Mouse (Mus musculus): ENCODE data around the gene Mmab. TPM values are rescaled to one million over a fixed set of nuclear protein-coding genes. Genes with fewer than 3 reads are reported as not detected.

Gene Mmab
- polyA plus RNA-seq, 1 experiment from 2014 or later = 36.3 TPM

DNA sequence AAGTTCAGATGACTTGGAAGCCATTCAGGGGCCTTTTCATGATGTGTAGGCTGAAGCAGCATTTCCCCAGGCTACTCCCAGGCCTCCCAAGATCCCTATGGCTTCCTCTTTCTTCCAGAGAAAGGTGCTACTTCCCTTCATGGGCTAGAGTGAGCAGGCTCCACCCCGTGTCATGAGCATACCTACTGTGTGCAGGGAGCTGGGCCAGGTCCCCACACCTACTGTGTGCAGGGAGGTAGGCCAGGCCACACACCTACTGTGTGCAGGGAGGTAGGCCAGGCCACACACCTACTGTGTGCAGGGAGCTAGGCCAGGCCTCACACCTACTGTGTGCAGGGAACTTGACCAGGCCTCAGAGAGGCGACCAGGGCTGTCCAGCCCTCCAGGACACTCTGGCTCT lies 20.7 kb upstream of the Mmab start:
- no peaks in the 10 kb centered on the region for H3K9me3 ChIP-seq
- H3K27ac ChIP-seq (replicated peaks) = no peak overlapping the region
- 72% methylated on average over 2 of the region's 2 CpGs for WGBS
- H3K9ac ChIP-seq = no peak overlapping the region
- H3K4me3 ChIP-seq = no peak overlapping the region
- no peak overlapping the region for H3K4me2 ChIP-seq
- no peaks in the 10 kb centered on the region for H3K36me3 ChIP-seq
- H3K4me1 ChIP-seq (replicated peaks) = peaks cover 37% of the 10 kb centered on the region
- H3K27me3 ChIP-seq = no peaks in the 10 kb centered on the region
- ATAC-seq (ENCODE audit: low FRiP score, low read depth) = no peak

DNA sequence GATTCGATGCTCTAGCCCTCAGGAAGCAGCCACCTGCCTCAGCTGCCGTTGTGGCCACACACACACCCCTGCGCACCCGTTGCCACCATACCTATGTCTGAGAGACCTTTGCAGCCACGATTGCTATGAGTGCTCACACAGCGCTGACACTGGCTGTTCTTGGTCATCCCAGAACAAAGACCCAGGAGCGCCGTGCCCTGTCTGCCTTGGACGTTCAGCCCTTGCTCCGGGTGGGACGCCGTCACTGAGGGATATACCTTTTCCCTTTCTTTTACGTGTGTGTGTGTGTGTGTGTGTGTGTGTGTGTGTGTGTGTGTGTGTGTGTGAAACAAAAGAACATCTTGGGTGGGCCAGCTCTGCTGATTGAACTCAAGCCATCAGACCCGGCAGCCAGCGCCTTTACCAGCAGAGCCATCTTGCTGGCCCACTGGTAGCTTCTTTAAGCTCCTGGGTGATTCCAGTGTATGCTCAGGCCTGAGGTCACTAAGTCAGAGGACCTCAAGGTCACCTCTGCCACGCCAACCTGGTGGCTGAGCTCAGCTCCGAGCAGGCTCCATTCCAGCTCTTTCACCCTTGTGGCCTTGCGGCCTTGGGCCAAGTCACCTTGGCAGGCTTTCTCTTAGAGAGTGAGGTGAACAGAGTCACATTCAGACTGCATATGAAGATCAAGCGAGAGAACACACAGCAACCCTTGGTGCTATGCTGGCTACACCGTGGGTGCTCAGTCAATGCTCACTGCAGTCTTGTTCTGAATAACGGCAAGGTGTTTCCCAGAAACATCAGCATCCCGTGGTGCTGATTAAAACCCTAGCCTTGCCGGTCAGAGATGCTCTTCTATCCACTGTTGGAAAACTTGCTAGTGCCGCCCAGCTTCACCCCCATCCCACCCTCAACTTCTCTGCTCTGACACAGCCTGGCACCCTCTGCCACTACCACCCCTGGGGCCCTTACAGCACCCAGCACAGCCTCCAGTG lies 18.5 kb upstream of the Mmab start:
- no peak overlapping the region for H3K4me3 ChIP-seq
- H3K27me3 ChIP-seq = no peaks in the 10 kb centered on the region
- no peak for ATAC-seq (ENCODE audit: low FRiP score, low read depth)
- H3K9ac ChIP-seq = no peak overlapping the region
- H3K4me1 ChIP-seq (replicated peaks) = peaks cover 30% of the 10 kb centered on the region
- WGBS = 81% methylated on average over 24 of the region's 24 CpGs
- H3K27ac ChIP-seq (replicated peaks) = no peak overlapping the region
- H3K4me2 ChIP-seq = no peak overlapping the region
- no peaks in the 10 kb centered on the region for H3K9me3 ChIP-seq
- H3K36me3 ChIP-seq = no peaks in the 10 kb centered on the region

- no peak overlapping the region for H3K9ac ChIP-seq
- no peaks in the 10 kb centered on the region for H3K27me3 ChIP-seq
- H3K4me2 ChIP-seq = no peak overlapping the region
- peak; percentile 24; the same call in 1 of the 2 replicates for ATAC-seq (ENCODE audit: low FRiP score, low read depth)
- WGBS = 8% methylated on average over 7 of the region's 7 CpGs
- H3K4me3 ChIP-seq = no peak overlapping the region
- no peak overlapping the region for H3K27ac ChIP-seq (replicated peaks)
- no peaks in the 10 kb centered on the region for H3K9me3 ChIP-seq
- H3K4me1 ChIP-seq (replicated peaks) = peaks cover 19% of the 10 kb centered on the region
- no peaks in the 10 kb centered on the region for H3K36me3 ChIP-seq
Measured at GRCm38 (mm10) chr5:114461238-114461637, 17.4 kb upstream of the Mmab start.

- Histone ChIP-seq H3K9ac (no peak overlapping the region), H3K27ac (replicated peaks) (no peak overlapping the region), H3K27me3 (no peaks in the 10 kb centered on the region), H3K4me1 (replicated peaks) (0 out of 2 replicates have a peak, but pooled peaks cover 4% of the 10 kb centered on the region), H3K4me3 (no peak overlapping the region), H3K4me2 (no peak overlapping the region), H3K9me3 (no peaks in the 10 kb centered on the region), H3K36me3 (peaks cover 8% of the 10 kb centered on the region)
- ATAC-seq (ENCODE audit: low FRiP score, low read depth) = no peak
- WGBS = 80% methylated on average over 16 of the region's 16 CpGs
Measured at GRCm38 (mm10) chr5:114456995-114457605, 13.2 kb upstream of the Mmab start.

GRCm38 (mm10) chr5:114456287-114456686 lies 12.4 kb upstream of the Mmab start:
- ATAC-seq (ENCODE audit: low FRiP score, low read depth) = no peak
- 66% methylated on average over 9 of the region's 9 CpGs for WGBS

GRCm38 (mm10) chr5:114449011-114449410 lies 5.2 kb upstream of the Mmab start:
- ATAC-seq (ENCODE audit: low FRiP score, low read depth) = no peak
- Histone ChIP-seq H3K4me2 (no peak overlapping the region), H3K27ac (replicated peaks) (no peak overlapping the region), H3K36me3 (peaks cover 17% of the 10 kb centered on the region), H3K4me3 (no peak overlapping the region), H3K9me3 (no peaks in the 10 kb centered on the region), H3K9ac (no peak overlapping the region), H3K27me3 (no peaks in the 10 kb centered on the region), H3K4me1 (replicated peaks) (peaks cover 21% of the 10 kb centered on the region)
- 92% methylated on average over 4 of the region's 4 CpGs for WGBS

More at GRCm38 (mm10) chr5:114456287-114456686, 12.4 kb upstream of the Mmab start:
- Histone ChIP-seq H3K27me3 (no peaks in the 10 kb centered on the region), H3K36me3 (peaks cover 8% of the 10 kb centered on the region), H3K4me3 (no peak overlapping the region), H3K9ac (no peak overlapping the region), H3K4me2 (no peak overlapping the region), H3K27ac (replicated peaks) (no peak overlapping the region), H3K4me1 (replicated peaks) (0 out of 2 replicates have a peak, but pooled peaks cover 3% of the 10 kb centered on the region), H3K9me3 (no peaks in the 10 kb centered on the region)

- H3K4me1 ChIP-seq (replicated peaks) = peaks cover 28% of the 10 kb centered on the region
- ATAC-seq (ENCODE audit: low FRiP score, low read depth) = peak; percentile 37; the same call in 1 of the 2 replicates
- WGBS = under 1% methylated on average over 21 of the region's 21 CpGs
- peak overlapping the region; percentile 73 for H3K9ac ChIP-seq
- H3K27ac ChIP-seq (replicated peaks) = peak overlapping the region; percentile 72
- 0 out of 2 replicates have a peak, but pooled peaks cover 4% of the 10 kb centered on the region for H3K36me3 ChIP-seq
- H3K27me3 ChIP-seq = no peaks in the 10 kb centered on the region
- peak overlapping the region; percentile 83 for H3K4me2 ChIP-seq
- H3K4me3 ChIP-seq = peak overlapping the region; percentile 97
- H3K9me3 ChIP-seq = no peaks in the 10 kb centered on the region
Measured at GRCm38 (mm10) chr5:114444368-114444692, 470 bp upstream of the Mmab start.

GRCm38 (mm10) chr5:114435588-114435987 lies 8.3 kb downstream of the Mmab start:
- 0 out of 2 replicates have a peak, but pooled peaks cover 2% of the 10 kb centered on the region for H3K4me1 ChIP-seq (replicated peaks)
- H3K9ac ChIP-seq = no peak overlapping the region
- H3K27ac ChIP-seq (replicated peaks) = no peak overlapping the region
- ATAC-seq (ENCODE audit: low FRiP score, low read depth) = no peak
- no peak overlapping the region for H3K4me3 ChIP-seq
- H3K9me3 ChIP-seq = no peaks in the 10 kb centered on the region
- H3K4me2 ChIP-seq = no peak overlapping the region
- WGBS = 84% methylated on average over 14 of the region's 14 CpGs
- no peaks in the 10 kb centered on the region; the same call in 1 of the 2 replicates for H3K36me3 ChIP-seq
- H3K27me3 ChIP-seq = no peaks in the 10 kb centered on the region

DNA sequence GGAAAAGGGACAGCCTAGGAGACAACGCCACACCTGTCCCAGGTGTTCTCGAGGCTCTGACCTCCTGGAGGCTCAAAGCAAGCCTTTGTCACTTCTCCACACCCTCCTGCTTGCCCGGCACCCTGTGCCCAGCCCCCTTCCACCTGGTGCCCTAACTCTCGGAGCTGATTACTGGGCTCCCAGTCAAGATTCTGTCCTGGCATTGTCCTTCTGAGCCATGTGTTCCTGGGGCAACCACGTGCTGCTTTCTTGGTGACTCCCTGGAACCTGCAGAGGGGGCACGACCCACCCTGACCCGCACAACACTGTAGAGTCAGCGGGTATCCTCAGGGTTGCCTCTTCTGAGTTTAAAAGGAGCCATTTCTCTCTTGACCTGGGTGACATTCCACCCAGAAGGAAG lies 9.5 kb downstream of the Mmab start:
- WGBS = 91% methylated on average over 8 of the region's 8 CpGs
- H3K4me3 ChIP-seq = no peak overlapping the region
- no peaks in the 10 kb centered on the region; the same call in 1 of the 2 replicates for H3K36me3 ChIP-seq
- H3K27ac ChIP-seq (replicated peaks) = no peak overlapping the region
- H3K4me2 ChIP-seq = no peak overlapping the region
- no peak overlapping the region for H3K9ac ChIP-seq
- H3K9me3 ChIP-seq = no peaks in the 10 kb centered on the region
- ATAC-seq (ENCODE audit: low FRiP score, low read depth) = no peak
- H3K27me3 ChIP-seq = no peaks in the 10 kb centered on the region
- H3K4me1 ChIP-seq (replicated peaks) = peaks cover 5% of the 10 kb centered on the region; the same call in 1 of the 2 replicates

DNA sequence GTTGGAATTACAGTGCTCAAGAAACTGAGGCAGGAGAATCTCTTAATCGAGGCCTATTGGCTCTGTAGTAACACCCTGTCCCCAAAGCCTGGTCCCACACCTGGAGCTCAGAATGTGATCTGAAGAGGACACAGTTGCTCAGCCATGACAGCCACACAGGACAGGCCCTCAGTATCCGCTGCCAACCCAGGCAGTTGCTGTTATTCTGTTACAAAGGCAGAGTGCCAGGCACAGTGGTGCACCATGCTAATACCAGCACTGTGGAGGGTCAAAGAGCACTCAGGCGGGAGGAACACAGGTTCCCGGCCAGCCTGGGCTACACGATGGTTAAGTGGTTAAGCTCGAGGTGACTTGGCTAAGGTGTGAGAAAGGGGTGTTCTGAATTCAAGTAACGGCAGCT lies 14.1 kb downstream of the Mmab start:
- no peak for ATAC-seq (ENCODE audit: low FRiP score, low read depth)
- Histone ChIP-seq H3K4me2 (no peak overlapping the region), H3K4me3 (no peak overlapping the region), H3K9me3 (no peaks in the 10 kb centered on the region), H3K36me3 (no peaks in the 10 kb centered on the region), H3K27ac (replicated peaks) (no peak overlapping the region), H3K4me1 (replicated peaks) (peaks cover 23% of the 10 kb centered on the region), H3K27me3 (no peaks in the 10 kb centered on the region), H3K9ac (no peak overlapping the region)
- 84% methylated on average over 7 of the region's 7 CpGs for WGBS

DNA sequence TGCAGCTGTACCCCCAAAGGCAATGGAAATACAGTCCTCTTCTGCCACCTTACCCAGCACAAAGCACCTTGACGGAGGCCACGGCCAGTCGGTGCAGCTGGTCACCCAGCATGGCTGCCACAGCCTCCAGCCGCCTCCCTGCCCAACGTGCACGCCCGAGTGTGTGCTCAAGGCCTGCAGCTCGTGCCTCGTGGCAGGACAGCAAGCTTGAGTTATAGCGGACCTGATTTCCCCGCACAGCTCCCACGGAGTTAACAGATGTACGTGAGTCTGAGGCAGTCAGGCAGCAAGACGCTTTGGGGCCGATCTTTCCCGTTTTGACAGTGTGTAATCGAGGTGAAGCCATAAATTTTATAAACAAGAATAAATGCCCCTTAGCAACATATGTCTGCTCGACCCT lies 15.2 kb downstream of the Mmab start:
- H3K9me3 ChIP-seq = no peaks in the 10 kb centered on the region
- H3K27ac ChIP-seq (replicated peaks) = peak overlapping the region; percentile 40
- H3K4me2 ChIP-seq = no peak overlapping the region
- H3K9ac ChIP-seq = no peak overlapping the region
- peak; percentile 40 for ATAC-seq (ENCODE audit: low FRiP score, low read depth)
- 62% methylated on average over 18 of the region's 18 CpGs for WGBS
- peaks cover 25% of the 10 kb centered on the region for H3K4me1 ChIP-seq (replicated peaks)
- no peaks in the 10 kb centered on the region for H3K27me3 ChIP-seq
- H3K4me3 ChIP-seq = no peak overlapping the region
- no peaks in the 10 kb centered on the region for H3K36me3 ChIP-seq

- peaks cover 36% of the 10 kb centered on the region for H3K4me1 ChIP-seq (replicated peaks)
- H3K27ac ChIP-seq (replicated peaks) = no peak overlapping the region
- H3K9me3 ChIP-seq = no peaks in the 10 kb centered on the region
- no peak for ATAC-seq (ENCODE audit: low FRiP score, low read depth)
- no peaks in the 10 kb centered on the region for H3K36me3 ChIP-seq
- no peak overlapping the region for H3K9ac ChIP-seq
- no peak overlapping the region for H3K4me2 ChIP-seq
- WGBS = 51% methylated on average over 6 of the region's 6 CpGs
- H3K27me3 ChIP-seq = no peaks in the 10 kb centered on the region
- H3K4me3 ChIP-seq = no peak overlapping the region
Measured at GRCm38 (mm10) chr5:114426732-114427131, 17.1 kb downstream of the Mmab start.

All from hindbrain, embryonic 15.5 days (tissue).